Mouse (Mus musculus) limb, embryonic 15.5 days (tissue): Measurements from ENCODE around the gene Slc24a5. TPM values are rescaled to one million over a fixed set of nuclear protein-coding genes. Genes with fewer than 3 reads are reported as not detected.
"Not testable (repeated sequence)": the region's sequence is repeated elsewhere in the genome, so short reads cannot be mapped to it uniquely, and the experiment has no call there.

Experiments
- ATAC-seq: fragments of 200-750 bp; cut with Nextera tagmentation; 2 replicates; pipeline ENCODE4 v1.8.0; 2017; ENCODE audit warnings: low read depth, moderate TSS enrichment; ENCODE audit not compliant: insufficient number of reproducible peaks, low FRiP score, low TSS enrichment
- H3K27ac ChIP-seq: fragments of 300-500 bp; sonication (generic); 2 replicates; pipeline ENCODE4 v1.5.1; 2015; ENCODE audit warnings: moderate library complexity, mild to moderate bottlenecking, inconsistent platforms
- H3K27me3 ChIP-seq: fragments of 300-500 bp; sonication (generic); 2 replicates; pipeline ENCODE4 v1.6.1; 2015; ENCODE audit warnings: inconsistent platforms
- H3K36me3 ChIP-seq: fragments of 300-500 bp; sonication (generic); 2 replicates; pipeline ENCODE4 v1.6.1; 2015; ENCODE audit warnings: inconsistent platforms
- H3K4me1 ChIP-seq: fragments of 300-500 bp; sonication (generic); 2 replicates; pipeline ENCODE4 v1.6.1; 2015; ENCODE audit warnings: inconsistent platforms
- H3K4me2 ChIP-seq: fragments of 300-500 bp; sonication (generic); 2 replicates; pipeline ENCODE4 v1.6.1; 2015; ENCODE audit warnings: mild to moderate bottlenecking, inconsistent platforms
- H3K4me3 ChIP-seq: fragments of 300-500 bp; sonication (generic); 2 replicates; pipeline ENCODE4 v1.5.1; 2015; ENCODE audit warnings: mild to moderate bottlenecking, inconsistent platforms
- H3K9ac ChIP-seq: fragments of 300-500 bp; sonication (generic); 2 replicates; pipeline ENCODE4 v1.6.1; 2015; ENCODE audit warnings: inconsistent platforms
- H3K9me3 ChIP-seq: fragments of 300-500 bp; sonication (generic); 2 replicates; pipeline ENCODE4 v1.6.1; 2016; ENCODE audit warnings: inconsistent platforms
- WGBS: fragments of 180-500 bp; shearing (Covaris S2); methylation state at CpG from one replicate; pipeline ENCODE4 v1.1.7; 2015; 5-methylcytosine and 5-hydroxymethylcytosine counted together
- polyA plus RNA-seq: library from polyadenylated mRNA; unstranded; fragments of >200 nt; fragmentation: Nextera tagmentation; extraction: Ambion mirVana; gene quantifications from 2 replicates; pipeline ENCODE4 v1.2.1, GENCODE M21; 2015

The Slc24a5 gene
- polyA plus RNA-seq, 1 experiment from 2014 or later, result 4.7 TPM

DNA sequence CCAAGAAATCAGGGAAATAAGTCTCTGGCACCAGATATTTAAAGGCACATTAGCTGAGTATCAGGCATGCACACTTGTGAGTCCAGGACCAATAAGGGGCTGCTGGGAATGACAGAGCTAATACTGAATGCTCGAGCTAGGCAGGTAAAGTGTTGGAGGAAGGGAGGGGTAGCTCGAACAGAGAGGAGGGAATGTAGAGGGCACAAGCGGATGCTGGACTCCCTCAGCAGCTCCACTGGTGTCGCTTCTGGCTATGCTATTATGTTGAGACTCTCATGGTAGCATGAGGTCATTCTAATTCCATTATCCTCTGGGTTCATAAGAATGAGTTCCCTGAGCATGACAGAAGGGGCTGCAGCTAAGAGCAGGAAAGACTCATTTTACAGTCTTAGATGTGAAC lies 5.0 kb upstream of the Slc24a5 start:
- H3K4me1 ChIP-seq, result no peaks in the 10 kb centered on the region
- no peak overlapping the region for H3K9ac ChIP-seq
- no peaks in the 10 kb centered on the region for H3K27me3 ChIP-seq
- no peak overlapping the region for H3K4me2 ChIP-seq
- H3K4me3 ChIP-seq, result no peak overlapping the region
- 71% methylated on average over 4 of the region's 4 CpGs for WGBS
- no peak overlapping the region for H3K27ac ChIP-seq
- no peaks in the 10 kb centered on the region for H3K9me3 ChIP-seq
- H3K36me3 ChIP-seq, result no peaks in the 10 kb centered on the region
- no peak for ATAC-seq

DNA sequence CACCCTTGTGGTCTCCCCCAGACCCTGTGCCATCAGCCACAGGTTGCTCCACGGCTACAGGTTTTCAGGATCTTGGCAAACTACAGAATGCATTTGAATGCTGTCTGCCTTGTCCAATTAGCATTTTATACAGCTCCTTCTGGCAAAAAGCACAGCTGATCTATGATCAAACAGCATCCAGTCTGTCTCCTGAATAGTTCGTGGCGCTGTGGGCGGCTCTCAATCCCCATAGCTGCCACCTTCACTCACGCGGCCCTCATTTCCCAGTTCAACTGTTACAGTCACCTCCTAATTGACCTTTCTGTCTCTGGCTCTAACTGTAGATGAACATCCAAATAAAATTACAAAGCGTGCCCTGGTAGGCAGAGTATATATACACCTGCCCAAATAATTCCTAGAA lies 551 bp upstream of the Slc24a5 start:
- Histone ChIP-seq H3K9me3 (no peaks in the 10 kb centered on the region), H3K4me3 (no peak overlapping the region), H3K27ac (no peak overlapping the region), H3K9ac (no peak overlapping the region), H3K4me2 (no peak overlapping the region), H3K4me1 (no peaks in the 10 kb centered on the region), H3K36me3 (no peaks in the 10 kb centered on the region), H3K27me3 (no peaks in the 10 kb centered on the region)
- no peak for ATAC-seq
- WGBS, result 89% methylated on average over 7 of the region's 7 CpGs

DNA sequence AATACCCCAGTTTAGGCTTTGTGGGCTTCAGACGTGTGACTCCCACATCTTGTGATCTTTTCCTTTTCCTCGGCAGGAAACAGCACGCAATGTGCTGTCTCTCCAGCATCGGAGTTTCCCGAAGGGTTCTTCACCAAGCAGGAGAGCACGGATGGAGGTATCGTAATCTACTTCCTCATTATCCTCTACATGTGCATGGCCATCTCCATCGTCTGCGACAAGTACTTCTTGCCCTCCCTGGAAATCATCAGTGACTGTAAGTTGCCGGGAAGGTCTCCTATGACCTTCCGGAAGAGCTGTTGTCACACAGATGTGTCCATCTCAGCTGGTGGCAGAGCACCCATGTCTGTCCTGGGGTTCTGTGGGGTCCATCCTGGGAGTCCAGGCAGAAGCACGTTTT lies 772 bp downstream of the Slc24a5 start:
- no peak overlapping the region for H3K4me3 ChIP-seq
- no peak overlapping the region for H3K4me2 ChIP-seq
- H3K9me3 ChIP-seq, result no peaks in the 10 kb centered on the region
- no peak overlapping the region for H3K27ac ChIP-seq
- no peaks in the 10 kb centered on the region for H3K4me1 ChIP-seq
- H3K36me3 ChIP-seq, result no peaks in the 10 kb centered on the region
- ATAC-seq, result no peak
- no peaks in the 10 kb centered on the region for H3K27me3 ChIP-seq
- 85% methylated on average over 12 of the region's 12 CpGs for WGBS
- no peak overlapping the region for H3K9ac ChIP-seq

DNA sequence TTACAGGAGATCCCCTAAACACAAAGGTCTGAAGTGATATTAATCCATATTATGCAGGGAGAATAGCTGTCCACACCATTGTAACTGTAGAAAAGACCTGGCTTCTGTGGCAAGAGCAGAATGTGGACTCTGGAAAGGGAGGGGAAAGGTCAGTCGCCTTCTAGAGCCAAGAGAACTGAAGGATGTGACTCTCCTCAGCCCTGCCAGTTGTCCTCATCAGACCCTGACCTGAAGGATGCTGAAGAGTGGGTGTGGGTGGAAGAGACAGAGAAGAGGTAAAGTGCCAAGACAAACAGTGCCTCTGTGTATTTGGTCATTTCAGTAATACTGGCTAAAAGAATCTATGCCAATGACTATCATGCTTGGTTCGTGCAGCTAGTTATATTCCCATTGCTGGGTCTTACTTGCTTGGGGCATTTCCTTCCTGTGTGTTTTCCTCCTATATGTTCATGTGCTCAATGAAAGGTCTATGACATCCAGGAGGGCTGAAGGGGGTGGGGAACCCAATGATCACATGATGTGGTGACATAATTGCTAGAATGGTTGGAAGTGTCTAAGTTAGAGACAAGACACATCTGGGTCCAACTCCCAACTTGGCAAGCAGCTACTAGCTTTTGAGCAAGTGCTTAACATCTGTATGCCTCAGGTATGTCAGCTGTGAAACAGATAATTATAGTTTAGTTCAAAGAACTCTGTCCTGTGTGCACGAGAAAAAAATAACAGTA lies 5.3 kb downstream of the Slc24a5 start:
- H3K4me3 ChIP-seq, result no peak overlapping the region
- no peaks in the 10 kb centered on the region for H3K27me3 ChIP-seq
- no peaks in the 10 kb centered on the region for H3K4me1 ChIP-seq
- WGBS, result 61% methylated on average over 3 of the region's 3 CpGs
- H3K9ac ChIP-seq, result no peak overlapping the region
- no peak overlapping the region for H3K27ac ChIP-seq
- no peak overlapping the region for H3K4me2 ChIP-seq
- no peaks in the 10 kb centered on the region for H3K36me3 ChIP-seq
- H3K9me3 ChIP-seq, result no peaks in the 10 kb centered on the region
- ATAC-seq, result no peak

DNA sequence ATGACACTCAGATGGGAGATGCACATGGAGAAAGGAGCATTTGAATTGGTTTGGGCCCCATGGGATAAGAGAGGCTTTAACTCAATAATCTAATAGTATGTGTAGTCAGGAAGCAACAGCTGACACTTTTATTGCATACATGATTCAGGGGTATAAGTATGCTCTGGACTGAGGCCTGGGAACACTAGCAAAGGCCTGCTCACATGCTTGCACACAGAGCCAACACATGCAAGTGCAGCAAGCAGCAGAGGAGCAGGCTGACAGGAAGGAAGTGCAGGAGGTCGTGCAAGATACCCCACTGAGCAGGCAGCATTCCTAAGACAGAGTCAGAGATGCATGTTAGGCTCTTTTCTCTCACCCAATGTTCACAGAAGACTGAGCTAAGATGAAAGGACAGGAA lies 16.0 kb downstream of the Slc24a5 start:
- H3K4me1 ChIP-seq, result no peaks in the 10 kb centered on the region
- H3K9ac ChIP-seq, result no peak overlapping the region
- ATAC-seq, result no peak
- peaks cover 23% of the 10 kb centered on the region for H3K36me3 ChIP-seq
- no peak overlapping the region for H3K4me3 ChIP-seq
- no peak overlapping the region for H3K27ac ChIP-seq
- no peaks in the 10 kb centered on the region for H3K27me3 ChIP-seq
- 26% methylated on average over 1 of the region's 1 CpGs for WGBS
- H3K4me2 ChIP-seq, result no peak overlapping the region
- H3K9me3 ChIP-seq, result no peaks in the 10 kb centered on the region

DNA sequence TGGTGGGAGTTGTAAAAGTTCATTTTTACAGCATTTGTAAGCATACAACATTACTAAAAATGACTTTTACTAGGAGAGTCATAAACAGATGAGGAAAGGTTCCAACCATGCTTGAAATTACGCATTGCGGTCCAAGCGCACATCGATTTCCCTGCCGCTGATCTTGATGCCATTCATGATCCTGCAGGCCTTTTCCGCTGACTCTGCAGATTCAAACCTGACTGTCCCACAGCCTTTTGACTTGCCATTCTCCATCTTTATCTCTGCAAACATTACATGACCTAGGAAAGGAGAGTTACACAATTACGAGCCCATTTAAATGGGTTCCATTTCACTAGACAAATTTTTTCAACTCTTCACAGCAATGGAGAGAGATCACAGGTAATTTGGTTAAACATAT lies 20.8 kb downstream of the Slc24a5 start:
- ATAC-seq, result no peak
- Histone ChIP-seq H3K9ac (no peak overlapping the region), H3K9me3 (no peaks in the 10 kb centered on the region), H3K4me1 (no peaks in the 10 kb centered on the region), H3K27ac (no peak overlapping the region), H3K4me3 (no peak overlapping the region), H3K27me3 (no peaks in the 10 kb centered on the region), H3K36me3 (peaks cover 39% of the 10 kb centered on the region), H3K4me2 (no peak overlapping the region)
- WGBS, result 93% methylated on average over 7 of the region's 7 CpGs

DNA sequence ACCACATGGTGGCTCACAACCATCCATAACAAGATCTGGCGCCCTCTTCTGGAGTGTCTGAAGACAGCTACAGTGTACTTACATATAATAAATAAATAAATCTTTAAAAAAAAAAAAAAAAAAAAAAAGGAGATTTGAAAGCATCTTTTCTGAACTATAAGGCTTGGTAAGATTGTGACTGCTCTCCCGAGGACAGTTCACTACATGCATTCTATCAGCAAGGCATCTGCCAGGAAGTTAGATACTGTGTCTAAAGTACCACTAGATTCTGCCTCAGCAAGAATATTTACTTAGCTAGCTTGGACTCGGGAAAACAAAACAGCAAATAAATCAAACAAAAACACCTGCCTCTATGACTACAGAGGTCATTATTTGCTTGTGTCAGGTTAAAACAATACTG lies 24.2 kb downstream of the Slc24a5 start:
- not testable (repeated sequence) for H3K27ac ChIP-seq, H3K9me3 ChIP-seq, H3K4me2 ChIP-seq, H3K4me3 ChIP-seq, H3K4me1 ChIP-seq, H3K27me3 ChIP-seq, ATAC-seq, H3K9ac ChIP-seq
- H3K36me3 ChIP-seq, result peaks cover 40% of the 10 kb centered on the region
- 79% methylated on average over 3 of the region's 3 CpGs for WGBS

DNA sequence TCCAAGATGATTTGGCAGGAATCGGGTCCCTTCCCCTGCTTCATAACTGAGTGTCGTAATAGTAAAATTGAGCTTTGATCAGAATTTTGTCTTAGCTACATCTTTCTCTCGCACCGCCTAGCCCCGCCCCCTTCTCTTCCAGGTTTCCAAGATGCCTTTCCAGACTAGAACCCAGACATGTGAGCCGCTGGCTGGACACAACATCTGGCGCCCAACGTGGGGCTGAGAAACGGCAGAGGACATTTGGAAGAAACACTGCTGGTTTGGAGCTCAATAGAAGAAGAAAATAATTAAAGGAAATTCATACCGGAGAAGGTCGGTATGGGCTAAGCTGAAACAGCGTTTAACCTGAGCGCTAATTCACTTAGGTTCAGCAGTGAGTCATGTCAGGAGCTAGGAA lies 36.6 kb downstream of the Slc24a5 start:
- WGBS, result 97% methylated on average over 13 of the region's 13 CpGs
- peaks cover 52% of the 10 kb centered on the region for H3K36me3 ChIP-seq
- H3K27ac ChIP-seq, ATAC-seq, H3K27me3 ChIP-seq, H3K9ac ChIP-seq, H3K4me3 ChIP-seq, H3K9me3 ChIP-seq, H3K4me1 ChIP-seq, H3K4me2 ChIP-seq: not testable (repeated sequence)

DNA sequence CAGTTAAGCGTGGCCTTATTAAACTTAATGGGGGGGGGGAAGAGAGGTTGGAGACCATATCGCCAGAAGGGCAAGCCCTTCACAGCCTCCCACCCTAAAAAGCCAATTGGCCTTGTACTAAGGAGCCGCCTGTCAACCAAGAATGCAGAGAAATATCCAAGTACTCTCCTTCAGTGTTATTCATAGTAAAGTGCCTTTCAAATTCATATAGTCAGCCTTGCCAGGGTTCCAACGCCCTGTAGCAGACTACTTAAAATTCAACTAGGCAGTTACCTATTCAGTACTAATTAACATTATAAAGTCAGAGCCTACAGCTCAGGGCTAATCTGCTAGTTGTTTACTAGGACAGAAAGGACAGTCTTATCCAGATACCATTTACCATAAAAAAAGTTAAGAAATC lies 38.6 kb downstream of the Slc24a5 start:
- peaks cover 35% of the 10 kb centered on the region for H3K36me3 ChIP-seq
- H3K27ac ChIP-seq, H3K9ac ChIP-seq, H3K4me2 ChIP-seq, ATAC-seq, H3K27me3 ChIP-seq, H3K4me3 ChIP-seq, H3K4me1 ChIP-seq, H3K9me3 ChIP-seq: not testable (repeated sequence)
- WGBS, result 93% methylated on average over 4 of the region's 4 CpGs

DNA sequence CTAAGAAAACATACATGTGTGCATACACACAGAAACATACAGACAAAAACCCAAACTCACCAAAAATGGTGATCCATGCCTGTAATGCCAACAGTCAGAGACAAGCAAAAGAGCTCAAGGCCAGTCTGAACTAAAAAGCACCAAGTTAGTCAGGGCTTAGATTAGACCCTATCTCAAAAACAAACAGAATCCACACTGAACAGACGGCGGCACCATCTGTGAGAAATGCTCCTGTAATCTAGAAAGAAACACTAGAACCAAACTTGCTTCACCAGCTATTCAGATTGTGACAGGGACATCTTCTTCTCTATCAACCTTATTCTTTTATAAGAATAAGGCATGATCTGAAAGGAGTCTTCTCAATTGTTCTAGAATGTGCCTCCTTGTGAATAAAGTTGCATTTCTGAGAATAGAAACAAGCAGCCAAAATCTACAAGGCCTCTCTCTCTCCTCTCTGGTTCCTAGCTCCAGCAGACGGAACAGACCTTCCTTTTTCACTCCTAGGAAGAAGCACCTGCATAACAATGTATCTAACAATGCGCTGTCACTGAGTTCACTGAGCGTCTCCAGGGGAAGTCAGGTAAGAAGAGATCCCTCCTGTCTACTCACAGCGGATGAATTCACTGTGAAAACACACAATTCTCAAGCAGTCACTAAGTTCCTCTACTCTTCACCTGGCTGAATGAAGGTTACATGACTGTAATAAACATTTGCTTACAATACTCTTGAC lies 51.6 kb downstream of the Slc24a5 start:
- Histone ChIP-seq H3K4me1 (peaks cover 6% of the 10 kb centered on the region; the same call in 1 of the 2 replicates), H3K36me3 (peaks cover 9% of the 10 kb centered on the region; the same call in 1 of the 2 replicates), H3K4me2 (no peak overlapping the region), H3K9me3 (no peaks in the 10 kb centered on the region), H3K27me3 (no peaks in the 10 kb centered on the region), H3K4me3 (no peak overlapping the region), H3K27ac (no peak overlapping the region), H3K9ac (no peak overlapping the region)
- no peak for ATAC-seq
- WGBS, result 78% methylated on average over 6 of the region's 6 CpGs

DNA sequence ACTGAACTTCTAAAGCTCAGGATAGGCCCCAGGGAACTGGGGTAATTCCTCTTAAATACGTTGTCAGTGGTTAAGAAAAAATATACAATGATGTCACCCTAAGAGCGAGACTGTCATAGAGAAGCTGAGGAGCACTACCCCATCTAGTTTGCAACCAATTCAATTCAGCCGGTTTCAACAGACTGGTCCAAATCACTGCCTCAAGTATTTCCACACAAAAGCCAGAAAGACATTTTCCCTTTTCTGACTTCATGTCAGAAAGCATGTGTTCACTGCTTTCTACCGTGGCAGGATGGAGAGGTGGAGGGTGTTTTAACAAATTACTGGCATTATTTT lies 54.3 kb downstream of the Slc24a5 start:
- no peak for ATAC-seq
- WGBS, result 6% methylated on average over 4 of the region's 4 CpGs
- Histone ChIP-seq H3K27me3 (0 out of 2 replicates have a peak, but pooled peaks cover 6% of the 10 kb centered on the region), H3K36me3 (no peaks in the 10 kb centered on the region), H3K9me3 (no peaks in the 10 kb centered on the region), H3K9ac (peak overlapping the region; percentile 95), H3K4me3 (peak overlapping the region; percentile 71), H3K27ac (peak overlapping the region; percentile 93; the same call in 1 of the 2 replicates), H3K4me1 (peaks cover 6% of the 10 kb centered on the region; the same call in 1 of the 2 replicates), H3K4me2 (peak overlapping the region; percentile 51)

DNA sequence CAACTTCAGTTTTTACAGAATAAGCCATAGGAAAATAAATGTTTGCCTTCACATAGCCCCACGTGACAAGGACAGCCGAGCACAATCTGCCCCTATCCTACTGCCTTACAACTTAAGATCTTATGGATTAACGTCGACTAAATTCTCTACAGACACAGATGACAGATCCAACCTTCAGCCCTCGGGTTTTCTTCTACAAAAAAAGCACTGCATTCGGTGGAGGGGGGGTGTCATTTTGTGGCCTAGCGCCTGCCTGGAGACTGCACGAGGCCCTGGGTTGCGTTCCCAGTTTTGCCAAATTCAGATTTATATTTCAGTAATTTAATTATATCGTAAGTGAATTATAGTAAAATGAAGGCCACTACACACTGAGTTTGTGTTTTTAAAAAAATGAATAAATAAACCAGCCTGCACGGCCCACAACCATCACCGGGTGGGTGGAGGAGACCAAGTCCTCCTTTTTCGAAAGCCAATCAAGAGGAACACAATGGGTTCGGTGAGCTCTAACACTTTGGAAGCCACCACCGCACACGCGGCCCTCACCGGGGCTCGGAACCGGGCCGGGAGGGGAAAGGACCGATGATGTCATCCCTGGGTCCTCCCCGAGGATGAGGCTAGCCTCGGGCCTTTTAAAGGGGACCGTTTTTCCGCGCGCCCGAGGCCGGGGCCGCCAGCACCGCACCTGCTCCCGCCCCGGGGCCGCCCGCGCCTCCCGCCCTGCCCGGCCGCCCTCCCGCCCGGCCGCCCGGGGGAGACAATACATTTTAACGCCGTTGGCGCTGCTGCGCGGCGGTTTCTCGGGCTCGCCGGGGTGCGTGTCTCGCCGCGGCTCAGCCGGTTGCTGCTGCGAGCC lies 54.9 kb downstream of the Slc24a5 start:
- peak overlapping the region; percentile 95 for H3K9ac ChIP-seq
- ATAC-seq, result peak; percentile 22; the same call in 1 of the 2 replicates
- 0 out of 2 replicates have a peak, but pooled peaks cover 6% of the 10 kb centered on the region for H3K27me3 ChIP-seq
- no peaks in the 10 kb centered on the region for H3K9me3 ChIP-seq
- no peaks in the 10 kb centered on the region for H3K36me3 ChIP-seq
- WGBS, result under 1% methylated on average over 38 of the region's 59 CpGs
- H3K4me1 ChIP-seq, result peaks cover 6% of the 10 kb centered on the region; the same call in 1 of the 2 replicates
- peak overlapping the region; percentile 71 for H3K4me3 ChIP-seq
- H3K4me2 ChIP-seq, result peak overlapping the region; percentile 51
- peak overlapping the region; percentile 93 for H3K27ac ChIP-seq
